Mouse (Mus musculus) kidney, embryonic 15.5 days (tissue): ENCODE results near the gene Ccdc188. TPM values are rescaled to one million over a fixed set of nuclear protein-coding genes. Genes with fewer than 3 reads are reported as not detected.
"Not testable (repeated sequence)": the region's sequence is repeated elsewhere in the genome, so short reads cannot be mapped to it uniquely, and the experiment has no call there.

Source experiments
- ATAC-seq: fragments of 200-750 bp; cut with Nextera tagmentation; replicated peaks from 2 replicates; pipeline ENCODE4 v1.8.0; 2017; ENCODE audit warnings: moderate TSS enrichment; ENCODE audit not compliant: low FRiP score
- H3K27ac ChIP-seq: fragments of 300-500 bp; sonication (generic); 2 replicates; pipeline ENCODE4 v1.5.1; 2015; ENCODE audit warnings: mild to moderate bottlenecking, inconsistent platforms
- H3K27me3 ChIP-seq: fragments of 300-500 bp; sonication (generic); 2 replicates; pipeline ENCODE4 v1.6.1; 2015; ENCODE audit warnings: inconsistent platforms
- H3K36me3 ChIP-seq: fragments of 300-500 bp; sonication (generic); 2 replicates; pipeline ENCODE4 v1.6.1; 2015; ENCODE audit warnings: inconsistent platforms
- H3K4me1 ChIP-seq: fragments of 300-500 bp; sonication (generic); 2 replicates; pipeline ENCODE4 v1.6.1; 2015; ENCODE audit warnings: inconsistent platforms
- H3K4me2 ChIP-seq: fragments of 300-500 bp; sonication (generic); 2 replicates; pipeline ENCODE4 v1.6.1; 2015; ENCODE audit warnings: moderate library complexity, mild to moderate bottlenecking, inconsistent platforms
- H3K4me3 ChIP-seq: fragments of 300-500 bp; sonication (generic); replicated peaks from 2 replicates; pipeline ENCODE4 v1.5.1; 2015; ENCODE audit warnings: mild to moderate bottlenecking, inconsistent platforms
- H3K9ac ChIP-seq: fragments of 300-500 bp; sonication (generic); 2 replicates; pipeline ENCODE4 v1.6.1; 2015; ENCODE audit warnings: mild to moderate bottlenecking, inconsistent platforms
- H3K9me3 ChIP-seq: fragments of 300-500 bp; sonication (generic); replicated peaks from 2 replicates; pipeline ENCODE4 v1.6.1; 2016; ENCODE audit warnings: inconsistent platforms
- WGBS: fragments of 180-500 bp; shearing (Covaris S2); methylation state at CpG from one replicate; pipeline ENCODE4 v1.1.7; 2015; ENCODE audit warnings: mixed read lengths; 5-methylcytosine and 5-hydroxymethylcytosine counted together
- polyA plus RNA-seq: library from polyadenylated mRNA; unstranded; fragments of >200 nt; fragmentation: Nextera tagmentation; extraction: Ambion mirVana; gene quantifications from 2 replicates; pipeline ENCODE4 v1.2.1, GENCODE M21; 2015

Gene Ccdc188
- polyA plus RNA-seq, 1 experiment from 2014 or later = not detected

DNA sequence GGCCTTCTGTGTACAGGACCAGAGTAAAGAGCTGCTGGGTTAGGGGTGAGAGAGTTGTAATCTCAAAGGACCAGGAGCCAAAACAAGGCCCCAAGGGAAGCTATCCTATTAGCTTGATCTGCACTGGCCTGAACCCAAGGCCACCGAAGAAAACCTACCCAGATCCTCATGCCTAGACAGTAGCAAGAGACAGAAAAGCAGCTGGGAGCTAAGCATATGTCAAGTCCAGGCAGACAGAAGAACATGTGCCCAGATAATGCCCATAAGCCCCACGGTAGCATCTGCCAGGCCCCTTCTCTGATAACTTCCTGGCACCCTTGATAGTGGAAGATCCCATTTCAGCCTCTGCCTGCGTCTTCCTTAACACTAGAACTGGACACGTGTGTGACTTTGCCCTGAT lies 30.9 kb upstream of the Ccdc188 start:
- Histone ChIP-seq H3K9me3 (no peaks in the 10 kb centered on the region), H3K4me3 (no peak overlapping the region), H3K4me1 (peaks cover 24% of the 10 kb centered on the region), H3K36me3 (no peaks in the 10 kb centered on the region), H3K27me3 (peaks cover 18% of the 10 kb centered on the region; the same call in 1 of the 2 replicates), H3K4me2 (no peak overlapping the region), H3K27ac (peak overlapping the region; percentile 57; the same call in 1 of the 2 replicates), H3K9ac (no peak overlapping the region)
- no peak for ATAC-seq
- 58% methylated on average over 4 of the region's 4 CpGs for WGBS

DNA sequence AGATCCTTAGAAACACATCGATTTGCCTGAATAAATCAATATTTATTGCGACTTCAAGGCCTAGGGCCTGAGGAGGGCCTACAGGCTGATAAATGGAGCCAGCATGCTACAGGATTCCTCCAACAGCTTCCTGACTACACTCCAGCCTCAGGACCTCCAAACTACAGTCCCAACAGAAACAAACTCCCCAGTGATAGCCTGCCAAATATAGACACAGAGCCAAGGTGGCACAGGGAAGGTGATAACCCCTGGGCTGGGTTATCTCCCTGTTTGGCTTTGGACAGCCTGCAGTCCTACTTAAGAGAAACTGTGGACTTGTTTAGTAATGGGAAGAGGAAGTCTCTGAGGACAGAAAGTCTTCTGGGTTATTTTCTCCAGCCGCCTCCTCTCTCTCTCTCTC lies 30.5 kb upstream of the Ccdc188 start:
- WGBS = 74% methylated on average over 3 of the region's 3 CpGs
- no peak overlapping the region for H3K9ac ChIP-seq
- H3K4me1 ChIP-seq = peaks cover 24% of the 10 kb centered on the region
- no peak overlapping the region for H3K27ac ChIP-seq
- ATAC-seq = no peak
- H3K4me2 ChIP-seq = no peak overlapping the region
- H3K4me3 ChIP-seq = no peak overlapping the region
- H3K27me3 ChIP-seq = peaks cover 18% of the 10 kb centered on the region; the same call in 1 of the 2 replicates
- H3K36me3 ChIP-seq = no peaks in the 10 kb centered on the region
- H3K9me3 ChIP-seq = no peaks in the 10 kb centered on the region

DNA sequence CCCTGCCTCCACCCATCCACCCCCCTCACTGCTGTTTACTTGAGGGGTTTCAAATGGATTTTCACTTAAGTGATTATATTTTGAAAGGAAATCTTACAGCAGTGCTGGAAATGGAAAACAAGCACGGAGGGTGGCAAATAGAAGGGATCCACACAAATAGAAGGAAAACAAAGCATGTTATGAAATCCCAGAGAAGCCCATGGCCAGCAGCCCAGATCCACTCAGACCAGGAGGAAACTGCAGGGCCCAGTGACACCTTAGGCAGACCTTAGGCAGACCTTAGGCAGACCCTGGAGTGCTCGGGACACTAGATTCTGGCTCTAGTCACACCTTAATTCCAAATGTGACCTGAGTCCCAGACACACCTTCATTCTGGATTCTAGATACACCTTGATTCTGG lies 26.7 kb upstream of the Ccdc188 start:
- Histone ChIP-seq H3K4me1 (peaks cover 31% of the 10 kb centered on the region), H3K27ac (no peak overlapping the region), H3K4me2 (no peak overlapping the region), H3K27me3 (no peaks in the 10 kb centered on the region), H3K9me3 (no peaks in the 10 kb centered on the region), H3K36me3 (no peaks in the 10 kb centered on the region), H3K9ac (no peak overlapping the region), H3K4me3 (no peak overlapping the region)
- 77% methylated on average over 2 of the region's 2 CpGs for WGBS
- ATAC-seq = no peak

DNA sequence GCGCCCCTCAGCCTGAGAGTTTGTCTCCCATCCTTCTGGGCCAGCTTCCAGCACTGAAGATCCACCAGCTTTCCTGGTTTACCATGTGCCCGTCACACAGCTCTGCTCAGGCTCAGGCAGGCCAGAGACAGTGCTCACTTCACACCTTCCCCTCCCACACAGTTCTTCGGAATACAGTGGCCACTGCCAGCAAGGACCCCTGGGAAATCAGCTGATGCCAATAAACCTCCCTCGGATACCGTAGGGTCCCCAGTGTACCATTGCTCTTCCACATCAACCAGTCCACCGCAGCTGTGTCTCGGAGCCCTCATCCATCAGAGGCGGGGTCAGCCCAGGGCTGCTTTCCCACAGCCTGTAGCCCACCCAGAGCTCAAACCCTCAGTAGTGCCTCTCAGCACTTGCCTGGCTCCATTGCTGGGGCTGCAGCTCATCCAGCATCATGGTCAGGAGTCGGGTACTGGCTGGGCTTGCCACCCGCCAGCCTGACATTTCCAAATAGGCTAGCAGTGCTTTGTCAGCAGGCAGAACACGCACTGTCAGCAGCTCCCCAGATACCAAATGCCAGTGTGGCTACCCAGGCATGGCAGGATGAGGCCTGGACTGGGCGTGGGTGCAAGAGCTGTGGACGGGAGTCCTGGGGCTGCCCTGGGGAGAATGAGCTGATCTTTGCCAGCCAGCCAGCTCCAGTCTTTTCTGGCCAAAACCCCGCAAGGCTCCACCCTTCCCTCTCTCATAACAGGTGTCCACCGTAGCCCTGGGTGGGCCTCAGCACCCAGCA lies 23.3 kb upstream of the Ccdc188 start:
- Histone ChIP-seq H3K27ac (peak overlapping the region; percentile 62), H3K4me2 (no peak overlapping the region), H3K4me1 (peaks cover 38% of the 10 kb centered on the region), H3K4me3 (no peak overlapping the region), H3K36me3 (no peaks in the 10 kb centered on the region), H3K27me3 (peaks cover 7% of the 10 kb centered on the region; the same call in 1 of the 2 replicates), H3K9me3 (no peaks in the 10 kb centered on the region), H3K9ac (no peak overlapping the region)
- 52% methylated on average over 15 of the region's 15 CpGs for WGBS
- ATAC-seq = peak; percentile 57

DNA sequence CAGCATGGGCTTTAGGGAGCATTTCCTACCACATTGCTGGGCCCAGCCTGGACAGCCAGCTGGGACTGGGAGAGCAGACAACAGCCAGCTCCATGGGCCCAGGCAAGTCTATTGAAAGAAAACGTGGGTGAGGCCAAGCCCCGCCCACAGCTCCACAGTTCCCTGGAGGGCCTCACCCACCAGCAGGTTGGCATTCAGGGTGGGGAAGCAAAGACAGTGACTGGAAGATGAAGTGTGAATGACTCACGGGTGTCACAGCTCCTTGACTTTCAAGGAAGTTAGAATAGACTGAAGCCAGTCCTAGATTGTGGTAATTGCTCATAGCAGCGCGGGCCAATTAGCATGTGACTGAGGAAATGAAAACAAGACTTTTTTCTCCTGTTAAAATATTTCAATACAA lies 22.6 kb upstream of the Ccdc188 start:
- Histone ChIP-seq H3K36me3 (no peaks in the 10 kb centered on the region), H3K4me3 (no peak overlapping the region), H3K27ac (peak overlapping the region; percentile 62), H3K9me3 (no peaks in the 10 kb centered on the region), H3K4me1 (peaks cover 45% of the 10 kb centered on the region), H3K9ac (no peak overlapping the region), H3K27me3 (peaks cover 7% of the 10 kb centered on the region; the same call in 1 of the 2 replicates), H3K4me2 (no peak overlapping the region)
- peak; percentile 38 for ATAC-seq
- WGBS = 41% methylated on average over 5 of the region's 5 CpGs

DNA sequence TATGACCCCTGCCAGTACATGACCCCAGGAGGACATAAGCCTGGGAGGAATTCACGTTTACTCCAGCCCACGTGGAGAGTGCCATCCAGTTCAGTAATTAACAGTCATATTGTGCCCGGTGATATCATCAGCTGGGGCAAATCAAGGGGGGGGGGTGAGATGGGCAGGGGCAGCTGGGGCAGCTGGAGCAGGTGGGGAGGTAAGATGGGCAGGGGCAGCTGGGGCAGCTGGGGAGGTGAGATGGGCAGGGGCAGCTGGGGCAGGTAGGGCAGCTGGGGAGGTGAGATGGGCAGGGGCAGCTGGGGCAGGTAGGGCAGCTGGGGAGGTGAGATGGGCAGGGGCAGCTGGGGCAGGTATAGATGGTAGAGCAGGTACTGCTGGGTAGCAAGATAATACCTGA lies 22.1 kb upstream of the Ccdc188 start:
- H3K4me1 ChIP-seq = peaks cover 49% of the 10 kb centered on the region
- not testable (repeated sequence) for H3K4me3 ChIP-seq, H3K4me2 ChIP-seq, H3K9ac ChIP-seq, H3K27me3 ChIP-seq, H3K27ac ChIP-seq, H3K9me3 ChIP-seq, H3K36me3 ChIP-seq, ATAC-seq
- 41% methylated on average over 3 of the region's 3 CpGs for WGBS

DNA sequence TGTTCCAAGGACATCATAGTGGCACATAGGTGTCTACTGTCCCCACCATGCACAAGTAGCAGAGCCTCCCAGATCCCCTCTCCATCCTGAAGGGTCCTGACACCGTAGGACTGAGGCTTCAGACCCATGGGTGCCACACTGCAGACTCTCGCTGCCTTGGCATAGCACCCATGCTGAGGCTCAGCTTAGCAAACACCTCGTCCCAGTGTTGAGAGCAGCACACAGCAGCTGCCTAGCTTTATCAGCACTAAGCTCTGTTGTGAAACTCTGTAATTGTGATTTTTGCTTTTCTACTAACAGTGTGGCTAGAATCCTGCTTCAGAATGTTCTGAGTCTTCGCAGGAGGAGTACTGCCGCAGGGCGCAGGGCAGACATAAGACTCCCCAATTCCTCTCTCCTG lies 19.8 kb upstream of the Ccdc188 start:
- Histone ChIP-seq H3K9ac (no peak overlapping the region), H3K4me2 (no peak overlapping the region), H3K36me3 (no peaks in the 10 kb centered on the region), H3K4me3 (no peak overlapping the region), H3K4me1 (peaks cover 54% of the 10 kb centered on the region), H3K27ac (no peak overlapping the region), H3K27me3 (peaks cover 23% of the 10 kb centered on the region), H3K9me3 (no peaks in the 10 kb centered on the region)
- 86% methylated on average over 6 of the region's 6 CpGs for WGBS
- no peak for ATAC-seq

DNA sequence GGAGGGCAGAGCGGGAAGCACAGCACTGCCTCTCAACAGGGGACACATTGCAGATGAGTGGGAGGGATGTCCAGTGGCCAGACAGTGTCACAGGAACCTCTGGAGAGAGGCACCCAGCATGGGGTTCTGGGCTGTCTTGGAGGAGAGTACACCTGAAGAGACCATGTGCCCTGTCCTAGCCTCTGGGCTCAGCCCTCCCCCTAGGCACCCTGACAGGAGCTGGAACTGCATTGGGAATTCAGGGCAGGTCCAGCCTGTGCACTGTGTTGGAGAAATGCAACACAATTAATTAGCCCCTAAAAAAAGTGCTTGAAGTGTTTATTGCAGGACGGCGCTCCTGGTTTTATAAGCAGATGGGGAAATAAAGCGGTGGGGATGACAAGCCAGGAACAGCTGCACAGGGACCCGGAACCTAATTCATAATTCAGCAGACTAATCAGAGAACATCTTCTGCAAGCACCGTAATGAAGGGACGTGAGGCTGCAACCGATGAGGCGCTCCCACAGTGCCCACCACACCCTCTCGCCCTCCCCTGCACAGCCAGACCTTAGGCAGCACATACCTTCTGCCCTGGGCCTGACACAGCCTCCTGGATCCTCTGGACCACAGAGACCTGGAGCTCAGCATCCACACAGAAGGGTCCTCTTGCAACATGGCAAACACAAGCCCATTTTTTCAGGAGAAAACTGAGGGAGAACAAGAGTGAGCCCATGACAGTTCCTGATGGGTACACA lies 19.1 kb upstream of the Ccdc188 start:
- H3K4me2 ChIP-seq = no peak overlapping the region
- H3K9me3 ChIP-seq = no peaks in the 10 kb centered on the region
- no peak overlapping the region for H3K4me3 ChIP-seq
- H3K9ac ChIP-seq = no peak overlapping the region
- H3K27me3 ChIP-seq = peaks cover 23% of the 10 kb centered on the region
- no peaks in the 10 kb centered on the region for H3K36me3 ChIP-seq
- H3K27ac ChIP-seq = no peak overlapping the region
- WGBS = 57% methylated on average over 10 of the region's 10 CpGs
- ATAC-seq = no peak
- H3K4me1 ChIP-seq = peaks cover 57% of the 10 kb centered on the region

DNA sequence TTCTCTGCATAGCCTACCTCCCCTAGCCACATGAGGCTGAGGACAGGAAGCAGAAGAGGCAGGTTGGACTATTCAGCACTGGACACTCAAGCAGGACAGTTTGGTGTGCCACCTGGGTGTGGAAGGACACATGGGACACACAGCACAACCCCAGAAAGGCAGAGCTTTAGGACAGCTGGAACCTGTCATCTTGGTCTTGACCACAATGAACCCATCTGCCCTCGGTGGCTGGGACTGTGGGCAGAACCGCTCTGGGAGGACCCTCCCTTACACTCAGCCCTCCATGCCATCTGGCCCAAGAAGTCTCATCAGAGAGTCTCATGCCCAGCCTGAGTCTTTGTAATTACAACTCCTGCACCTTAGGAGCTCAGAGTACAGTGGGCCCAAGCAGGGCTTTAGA lies 17.6 kb upstream of the Ccdc188 start:
- ATAC-seq = no peak
- no peak overlapping the region for H3K9ac ChIP-seq
- no peaks in the 10 kb centered on the region for H3K9me3 ChIP-seq
- peaks cover 23% of the 10 kb centered on the region for H3K27me3 ChIP-seq
- H3K4me1 ChIP-seq = peaks cover 59% of the 10 kb centered on the region
- no peak overlapping the region for H3K4me2 ChIP-seq
- 51% methylated on average over 2 of the region's 2 CpGs for WGBS
- no peaks in the 10 kb centered on the region for H3K36me3 ChIP-seq
- H3K4me3 ChIP-seq = no peak overlapping the region
- 0 out of 2 replicates have a peak overlapping the region, but pooled peaks have one; percentile 13 for H3K27ac ChIP-seq

DNA sequence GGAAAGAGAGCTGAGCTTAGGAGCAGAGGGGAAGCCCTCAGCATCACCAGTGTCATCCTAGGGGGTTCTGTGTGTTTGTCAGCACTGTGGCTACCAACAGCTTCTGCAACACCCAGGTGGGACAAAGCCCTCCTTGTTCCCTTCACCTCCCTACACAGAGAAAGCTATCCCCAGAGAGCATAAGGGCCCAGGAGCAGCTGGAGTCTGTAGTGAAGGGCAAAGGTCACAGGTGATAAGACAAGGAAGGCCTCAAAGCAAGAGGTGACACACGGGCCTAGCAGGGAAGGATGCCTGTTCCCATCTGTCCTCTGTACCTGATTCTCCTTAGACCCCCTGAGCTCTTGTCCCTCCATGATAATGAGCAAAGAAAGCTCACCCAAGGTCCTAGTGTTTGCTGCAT lies 16.1 kb upstream of the Ccdc188 start:
- peaks cover 52% of the 10 kb centered on the region for H3K4me1 ChIP-seq
- no peak overlapping the region for H3K9ac ChIP-seq
- WGBS = 36% methylated on average over 1 of the region's 1 CpGs
- H3K27ac ChIP-seq = no peak overlapping the region
- H3K4me3 ChIP-seq = no peak overlapping the region
- peaks cover 23% of the 10 kb centered on the region for H3K27me3 ChIP-seq
- H3K4me2 ChIP-seq = no peak overlapping the region
- no peaks in the 10 kb centered on the region for H3K9me3 ChIP-seq
- no peaks in the 10 kb centered on the region for H3K36me3 ChIP-seq
- no peak for ATAC-seq

DNA sequence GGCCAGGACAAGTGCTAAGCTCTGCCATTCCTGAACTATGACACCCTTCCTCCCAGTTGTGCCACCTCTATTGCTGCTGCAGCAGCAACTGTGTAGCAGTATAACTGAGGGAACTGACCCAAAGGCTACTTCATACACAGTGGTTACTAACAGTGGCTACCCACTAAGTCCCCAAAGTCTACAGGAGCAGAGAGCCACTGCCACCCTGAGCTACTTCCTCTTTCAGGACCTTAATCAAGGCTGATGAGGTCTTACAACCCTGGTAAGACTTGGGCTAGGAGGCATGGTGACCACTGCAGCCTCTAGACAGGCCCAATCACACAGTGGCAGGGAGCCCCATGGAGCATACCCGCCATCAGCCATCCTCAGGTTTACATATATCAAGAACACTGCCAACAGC lies 15.6 kb upstream of the Ccdc188 start:
- Histone ChIP-seq H3K9ac (no peak overlapping the region), H3K27me3 (peaks cover 22% of the 10 kb centered on the region), H3K4me3 (no peak overlapping the region), H3K9me3 (no peaks in the 10 kb centered on the region), H3K27ac (no peak overlapping the region), H3K4me2 (no peak overlapping the region), H3K4me1 (peaks cover 52% of the 10 kb centered on the region), H3K36me3 (no peaks in the 10 kb centered on the region)
- ATAC-seq = no peak
- 95% methylated on average over 1 of the region's 1 CpGs for WGBS

DNA sequence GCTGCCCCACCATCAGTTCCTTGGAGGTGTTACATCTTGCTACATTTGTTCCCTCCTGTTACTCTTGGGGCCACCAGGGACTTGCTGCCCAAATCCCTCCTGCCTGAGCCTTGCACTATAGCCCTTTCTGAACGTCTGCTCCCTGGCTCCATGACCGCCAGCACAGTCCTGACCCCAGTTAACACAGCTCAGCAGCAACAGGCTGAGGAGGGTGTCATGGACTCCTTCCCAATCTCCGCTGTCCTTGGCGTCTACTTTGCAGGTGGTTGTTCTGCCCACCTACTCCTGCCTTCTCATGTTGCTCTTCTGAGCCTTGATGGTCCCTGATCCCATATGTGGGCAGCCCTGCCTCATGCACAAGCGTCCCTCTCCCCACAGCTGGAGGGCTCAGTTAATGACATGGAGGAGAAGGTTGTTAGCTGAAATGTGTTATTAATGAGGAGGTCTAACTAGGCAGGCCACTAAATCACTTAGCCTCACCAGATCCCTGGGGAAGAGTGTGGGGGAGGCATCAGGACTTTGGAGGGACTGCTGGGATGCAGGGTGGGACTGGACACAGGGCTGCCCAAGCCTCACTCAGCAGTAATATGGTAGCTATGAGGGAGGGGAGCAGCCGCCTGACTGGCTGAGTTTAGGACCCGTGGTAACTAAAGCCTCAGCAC lies 14.1 kb upstream of the Ccdc188 start:
- ATAC-seq = peak; percentile 90
- Histone ChIP-seq H3K4me2 (no peak overlapping the region), H3K9me3 (no peaks in the 10 kb centered on the region), H3K4me1 (peaks cover 43% of the 10 kb centered on the region), H3K4me3 (no peak overlapping the region), H3K36me3 (no peaks in the 10 kb centered on the region), H3K27me3 (peaks cover 18% of the 10 kb centered on the region), H3K27ac (peak overlapping the region; percentile 72), H3K9ac (no peak overlapping the region)
- WGBS = 12% methylated on average over 7 of the region's 7 CpGs
